Mouse (Mus musculus) megakaryocyte, adult 5-6 weeks (primary cell): ENCODE measurements around the gene Hsdl1. TPM values are rescaled to one million over a fixed set of nuclear protein-coding genes. Genes with fewer than 3 reads are reported as not detected.

Source experiments
- ATAC-seq: 2 replicates; pipeline ENCODE4 v1.8.0; 2016; ENCODE audit warnings: mild to moderate bottlenecking, inconsistent platforms; ENCODE audit not compliant: poor library complexity, severe bottlenecking
- total RNA-seq, 2 experiments: library from RNA; stranded (forward) in 1 of 2; stranded (reverse) in 1 of 2; fragments of 153-499, 151-499 nt in 1 of 2; fragments of 221-1000, 200-1000 nt in 1 of 2; gene quantifications; 2 replicates each; pipeline versions ENCODE4 v1.2.3 to v1.2.4; 2015 to 2017

Hsdl1 gene
- total RNA-seq, 2 experiments from 2014 or later, result 9.1 to 32.3 TPM

GRCm38 (mm10) chr8:119580441-119581161, 5.6 kb upstream of the Hsdl1 start:
- ATAC-seq, result no peak

GRCm38 (mm10) chr8:119579096-119579495, 4.1 kb upstream of the Hsdl1 start:
- no peak for ATAC-seq

- ATAC-seq, result no peak
These were observed 363 bp upstream of the Hsdl1 start for GRCm38 (mm10) chr8:119575366-119575726.

- ATAC-seq, result no peak
These were observed 2.6 kb downstream of the Hsdl1 start for GRCm38 (mm10) chr8:119572411-119572810.

GRCm38 (mm10) chr8:119571135-119571534, 3.8 kb downstream of the Hsdl1 start:
- no peak for ATAC-seq

GRCm38 (mm10) chr8:119569881-119570280, 5.1 kb downstream of the Hsdl1 start:
- ATAC-seq, result no peak

- ATAC-seq, result no peak
These were observed 6.0 kb downstream of the Hsdl1 start for GRCm38 (mm10) chr8:119568951-119569350.

GRCm38 (mm10) chr8:119568251-119568650, 6.7 kb downstream of the Hsdl1 start:
- ATAC-seq, result no peak

GRCm38 (mm10) chr8:119566367-119566766, 8.6 kb downstream of the Hsdl1 start:
- ATAC-seq, result no peak

GRCm38 (mm10) chr8:119563849-119564251, 11.1 kb downstream of the Hsdl1 start:
- no peak for ATAC-seq

- no peak for ATAC-seq
These were observed 15.6 kb downstream of the Hsdl1 start for GRCm38 (mm10) chr8:119559402-119559720.

GRCm38 (mm10) chr8:119558603-119559401, 16.2 kb downstream of the Hsdl1 start, which contains the start of gene Mbtps1:
TSS of gene Mbtps1 (minus strand) at chr8:119558735.
- peak; percentile 97 for ATAC-seq

- ATAC-seq, result peak; percentile 64
These were observed 17.0 kb downstream of the Hsdl1 start for GRCm38 (mm10) chr8:119557821-119558602.

- ATAC-seq, result no peak
These were observed 17.9 kb downstream of the Hsdl1 start for GRCm38 (mm10) chr8:119557132-119557531.

GRCm38 (mm10) chr8:119555861-119556260, 19.1 kb downstream of the Hsdl1 start:
- ATAC-seq, result no peak

GRCm38 (mm10) chr8:119552967-119553366, 22.0 kb downstream of the Hsdl1 start:
- ATAC-seq, result no peak

GRCm38 (mm10) chr8:119548560-119549113, 26.3 kb downstream of the Hsdl1 start:
- no peak for ATAC-seq

- ATAC-seq, result no peak
These were observed 27.8 kb downstream of the Hsdl1 start for GRCm38 (mm10) chr8:119547019-119547691.

GRCm38 (mm10) chr8:119545791-119546190, 29.2 kb downstream of the Hsdl1 start:
- ATAC-seq, result no peak

GRCm38 (mm10) chr8:119545180-119545579, 29.8 kb downstream of the Hsdl1 start:
- no peak for ATAC-seq

- ATAC-seq, result no peak
These were observed 30.4 kb downstream of the Hsdl1 start for GRCm38 (mm10) chr8:119544606-119545005.
